Mouse (Mus musculus) bone marrow macrophage, adult 2 months (primary cell): ENCODE measurements around the gene Camkmt.

Experiments used
- CTCF ChIP-seq: IDR thresholded peaks from 2 replicates; pipeline ENCODE4 v1.5.1; 2012; ENCODE audit warnings: low read depth, mild to moderate bottlenecking, low read length, moderate library complexity
- POLR2A ChIP-seq: IDR thresholded peaks from 2 replicates; pipeline ENCODE4 v1.6.1; 2012; ENCODE audit warnings: mild to moderate bottlenecking, low read depth, low read length, borderline replicate concordance

GRCm38 (mm10) chr17:85469776-85470175 is 379.4 kb downstream of the Camkmt start:
- TF ChIP-seq POLR2A (no peak), CTCF (no peak)
